Mouse (Mus musculus) cerebellum, postnatal 4 days (tissue): ENCODE measurements around the gene Fam169b.

Source experiments
- DNase-seq, 2 experiments: peaks; one replicate each; pipeline ENCODE4 v3.0.0; 2022; ENCODE audit warnings: low spot score in 2 of 2, mixed read lengths in 1 of 2

Gene Fam169b

DNA sequence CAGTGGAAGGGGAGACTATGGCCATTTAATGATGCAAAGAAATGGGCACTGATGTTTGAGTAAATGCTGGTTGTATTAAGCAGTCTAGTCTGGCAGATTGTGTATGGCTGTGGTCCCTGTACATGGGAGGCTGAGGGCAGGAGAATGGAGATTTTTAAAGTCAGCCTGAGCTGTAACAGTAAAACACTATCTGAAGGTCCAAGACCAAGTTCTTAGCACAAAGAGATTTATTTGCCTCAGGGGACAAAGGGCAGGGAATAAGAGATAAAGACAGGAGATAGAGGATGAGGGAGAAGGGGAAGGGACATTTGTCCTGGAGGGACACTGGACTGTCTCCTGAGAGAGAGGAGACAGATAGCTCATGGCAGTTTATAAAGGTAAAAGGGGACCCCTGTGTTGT is at the start of gene Fam169b:
Gene Fam169b (plus strand): TSS at position 325 of the 400 bp plus-strand sequence.
- no peak for DNase-seq

DNA sequence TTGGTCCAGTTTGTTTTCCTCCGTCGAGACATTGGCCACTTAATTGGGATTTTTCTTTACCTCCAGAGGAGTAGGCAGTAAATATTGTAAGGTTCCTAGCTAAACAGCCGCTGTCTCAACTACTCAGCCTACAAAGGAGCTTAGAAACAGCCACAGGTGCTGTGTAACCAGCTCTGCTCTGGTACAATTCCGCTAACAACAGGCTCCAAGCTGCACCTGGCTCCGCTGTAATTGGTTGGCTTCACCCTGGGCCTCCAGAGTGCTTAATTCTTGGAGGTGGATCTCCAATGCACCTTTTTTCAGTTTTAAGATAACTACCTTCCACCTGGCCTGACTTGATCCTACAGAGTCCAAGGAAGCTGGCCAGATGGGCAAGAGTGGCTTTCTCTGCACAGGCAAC is 49.6 kb upstream of the Fam169b start:
- no peak for DNase-seq

DNA sequence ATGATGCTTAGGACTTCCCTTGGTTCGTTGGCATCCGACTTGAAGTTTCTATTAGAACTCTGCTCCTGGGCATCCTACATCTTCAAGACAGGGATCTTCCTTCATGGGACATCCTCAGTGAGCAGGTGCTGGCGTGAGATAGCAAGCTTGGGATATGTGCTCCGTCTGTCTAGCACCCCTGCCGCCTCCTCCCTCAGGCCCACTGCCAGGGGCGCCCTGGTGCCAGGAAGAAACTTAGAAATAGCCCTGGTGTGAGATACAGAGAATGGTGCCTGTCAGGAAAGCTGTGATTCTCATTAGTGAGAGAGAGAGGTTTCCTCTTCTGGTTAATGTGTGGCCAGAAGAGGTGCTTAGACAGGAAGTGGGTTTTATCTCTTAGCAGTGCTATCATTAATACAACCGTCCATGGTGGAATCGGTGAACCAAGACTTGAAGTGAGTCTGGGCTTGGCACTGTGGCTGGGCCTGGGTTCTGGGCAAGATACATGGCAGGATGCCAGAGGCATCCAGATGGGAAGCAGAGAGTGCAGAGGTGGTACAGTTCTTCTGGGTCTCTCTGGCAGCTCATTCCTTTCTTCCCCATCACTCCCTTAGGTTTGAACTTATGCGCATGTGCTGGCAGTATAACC is 48.1 kb upstream of the Fam169b start:
- DNase-seq = no peak

DNA sequence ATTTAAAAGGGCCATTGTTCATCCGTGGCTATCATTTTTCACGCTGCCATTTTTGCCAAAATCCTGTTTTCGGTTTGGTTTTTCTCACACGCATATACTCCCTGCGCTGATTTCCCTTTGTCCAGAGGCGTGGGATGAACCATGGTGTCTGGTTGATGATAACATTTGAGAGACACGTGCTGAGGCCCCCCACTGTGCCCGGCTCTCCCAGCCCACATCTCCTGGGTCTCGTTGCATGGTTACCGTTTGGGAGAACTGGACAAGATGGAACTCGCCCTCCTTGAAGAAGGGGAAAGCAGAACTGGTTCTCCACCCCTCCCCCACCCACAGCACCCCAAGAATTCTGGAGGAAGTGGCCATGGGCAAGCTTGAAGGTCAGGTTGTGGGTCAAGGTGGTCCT is 46.6 kb upstream of the Fam169b start:
- no peak for DNase-seq

GRCm38 (mm10) chr7:68227621-68228020 is 46.0 kb upstream of the Fam169b start:
- DNase-seq = no peak

DNA sequence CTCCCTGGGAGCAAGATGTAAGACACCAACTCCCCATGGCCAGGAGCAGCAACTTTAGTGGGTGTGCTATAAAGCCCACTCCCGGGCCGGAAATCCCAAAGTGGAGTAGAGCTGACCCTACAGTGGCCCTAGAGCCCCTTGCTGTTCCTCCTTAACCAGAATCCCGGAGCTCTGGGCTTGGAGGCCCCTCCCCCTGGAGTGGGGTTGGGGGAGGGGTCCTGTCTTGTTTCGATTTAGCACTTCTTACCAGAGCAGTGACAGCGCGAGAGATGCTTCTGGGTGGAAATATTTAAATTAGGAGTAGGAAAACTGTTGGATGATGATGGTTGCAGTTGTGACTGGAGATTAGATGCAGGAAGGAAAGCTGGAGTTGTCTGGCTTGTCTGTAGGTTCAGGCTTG is 45.1 kb upstream of the Fam169b start:
- DNase-seq = no peak

DNA sequence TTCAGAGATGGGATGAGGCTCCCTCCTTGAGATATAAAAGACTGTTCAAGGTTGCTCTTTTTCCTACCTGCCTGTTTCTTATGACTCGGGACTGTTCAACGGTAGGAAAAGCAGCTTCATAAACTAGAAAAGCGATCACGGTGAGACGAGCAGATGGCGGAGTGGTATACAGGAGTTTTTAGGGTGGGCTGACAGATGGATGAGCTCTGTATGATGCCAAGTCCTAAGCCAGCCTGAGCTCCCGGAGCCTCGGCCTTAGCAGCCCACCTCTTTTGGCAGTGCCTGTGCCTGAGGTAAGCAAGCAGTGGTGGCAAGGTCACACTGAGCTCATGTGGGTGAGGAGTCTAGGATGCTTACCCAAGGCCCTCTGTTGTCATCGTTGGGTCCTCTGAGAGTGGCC is 42.8 kb upstream of the Fam169b start:
- no peak for DNase-seq

DNA sequence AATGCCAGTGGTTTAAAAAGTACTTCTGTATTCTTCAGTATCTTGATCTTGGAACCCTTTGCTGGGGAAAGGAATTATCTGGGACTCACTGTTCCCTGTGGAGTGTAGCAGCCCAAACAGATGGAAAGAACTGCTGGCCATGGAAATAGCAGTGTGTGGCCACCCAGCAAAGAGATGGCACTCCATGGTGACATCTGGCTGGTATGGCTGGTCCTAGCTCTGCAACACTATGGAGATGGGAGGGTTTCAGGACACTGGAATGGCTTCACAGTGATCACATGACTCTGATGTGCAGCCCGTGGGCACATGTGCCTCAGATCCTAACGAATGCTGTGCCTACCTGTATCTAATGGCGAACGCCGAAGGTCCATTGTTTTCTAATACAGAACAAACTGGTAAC is 41.1 kb upstream of the Fam169b start:
- no peak for DNase-seq

- no peak for DNase-seq
Measured at GRCm38 (mm10) chr7:68233619-68234223, 39.9 kb upstream of the Fam169b start.

GRCm38 (mm10) chr7:68236817-68237216 is 36.8 kb upstream of the Fam169b start:
- DNase-seq = no peak

GRCm38 (mm10) chr7:68239220-68239827 is 34.3 kb upstream of the Fam169b start:
- DNase-seq = no peak

DNA sequence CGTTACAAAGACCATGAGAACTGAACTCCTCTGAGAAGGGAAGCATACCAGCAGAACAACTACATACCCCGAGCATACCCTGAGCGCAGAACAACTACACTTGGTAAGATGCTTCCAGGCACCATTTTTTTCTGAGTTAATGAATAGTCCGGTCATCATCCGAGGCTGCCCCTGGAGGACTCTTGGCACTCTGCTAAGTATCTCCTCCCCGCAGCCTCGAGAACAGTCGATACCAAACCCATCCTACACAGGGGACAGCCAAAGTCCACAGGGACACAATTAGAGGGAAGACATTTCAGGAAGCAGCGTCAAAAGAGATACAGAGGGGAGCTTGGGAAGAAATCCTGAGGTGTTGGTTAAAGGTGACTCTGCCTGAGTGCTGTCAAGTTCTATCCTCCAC is 32.4 kb upstream of the Fam169b start:
- no peak for DNase-seq

GRCm38 (mm10) chr7:68245681-68246080 is 28.0 kb upstream of the Fam169b start:
- no peak for DNase-seq

DNA sequence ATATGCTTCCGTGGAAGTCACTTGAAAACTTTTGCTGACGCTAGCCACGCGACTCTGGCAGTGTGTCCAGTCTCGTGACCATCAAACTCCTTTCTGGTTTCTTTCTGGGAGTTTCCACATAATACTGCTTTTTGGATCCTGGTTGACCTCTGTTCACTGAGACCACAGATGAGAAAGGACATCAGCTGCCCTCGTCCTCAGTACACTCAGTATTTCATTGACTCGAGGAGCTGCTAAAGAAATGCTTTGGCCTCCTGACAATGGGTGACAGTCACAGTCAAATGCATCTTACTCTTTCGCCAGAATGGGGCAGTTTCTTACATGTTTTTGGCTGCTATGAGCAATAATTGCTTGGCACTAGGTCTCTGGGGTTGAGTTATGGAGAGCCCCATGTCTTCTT is 27.4 kb upstream of the Fam169b start:
- DNase-seq = no peak

DNA sequence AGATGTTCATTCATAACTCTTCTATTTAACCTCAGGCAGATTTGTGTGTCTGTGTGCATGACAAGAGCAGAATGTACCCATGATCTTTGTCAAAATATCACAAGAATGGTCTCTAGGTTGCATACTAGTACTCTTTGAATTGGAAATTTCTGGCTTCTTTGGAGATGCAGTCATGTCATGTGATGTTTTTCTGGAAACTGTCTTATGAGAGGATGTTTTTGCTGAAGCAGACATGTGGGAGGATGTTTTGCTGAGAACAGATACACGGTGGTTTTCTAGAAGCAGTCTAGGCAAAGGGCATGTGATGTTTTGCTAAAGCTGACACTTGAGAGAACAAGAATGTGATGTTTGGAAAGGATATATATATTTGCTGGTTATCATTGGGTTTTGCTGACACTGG is 23.2 kb upstream of the Fam169b start:
- DNase-seq = no peak

DNA sequence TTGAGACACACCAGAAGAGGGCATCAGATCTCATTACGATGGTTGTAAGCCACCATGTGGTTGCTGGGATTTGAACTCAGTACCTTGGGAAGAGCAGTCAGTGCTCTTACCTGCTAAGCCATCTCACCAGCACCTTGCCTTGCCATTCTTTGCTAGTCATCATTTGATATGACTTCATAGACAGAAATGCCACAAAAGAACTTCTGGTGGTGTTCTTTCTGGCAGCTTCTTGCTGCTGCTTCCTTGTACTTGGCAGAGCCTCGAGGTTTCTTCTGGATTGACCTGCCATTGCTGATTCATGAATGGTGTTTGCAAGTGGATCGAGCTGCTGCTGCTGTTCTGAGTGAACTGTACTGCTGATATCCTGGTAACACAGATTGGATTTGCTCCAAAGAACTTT is 22.7 kb upstream of the Fam169b start:
- DNase-seq = no peak

- DNase-seq = no peak
Measured at GRCm38 (mm10) chr7:68257767-68258166, 15.9 kb upstream of the Fam169b start.

DNA sequence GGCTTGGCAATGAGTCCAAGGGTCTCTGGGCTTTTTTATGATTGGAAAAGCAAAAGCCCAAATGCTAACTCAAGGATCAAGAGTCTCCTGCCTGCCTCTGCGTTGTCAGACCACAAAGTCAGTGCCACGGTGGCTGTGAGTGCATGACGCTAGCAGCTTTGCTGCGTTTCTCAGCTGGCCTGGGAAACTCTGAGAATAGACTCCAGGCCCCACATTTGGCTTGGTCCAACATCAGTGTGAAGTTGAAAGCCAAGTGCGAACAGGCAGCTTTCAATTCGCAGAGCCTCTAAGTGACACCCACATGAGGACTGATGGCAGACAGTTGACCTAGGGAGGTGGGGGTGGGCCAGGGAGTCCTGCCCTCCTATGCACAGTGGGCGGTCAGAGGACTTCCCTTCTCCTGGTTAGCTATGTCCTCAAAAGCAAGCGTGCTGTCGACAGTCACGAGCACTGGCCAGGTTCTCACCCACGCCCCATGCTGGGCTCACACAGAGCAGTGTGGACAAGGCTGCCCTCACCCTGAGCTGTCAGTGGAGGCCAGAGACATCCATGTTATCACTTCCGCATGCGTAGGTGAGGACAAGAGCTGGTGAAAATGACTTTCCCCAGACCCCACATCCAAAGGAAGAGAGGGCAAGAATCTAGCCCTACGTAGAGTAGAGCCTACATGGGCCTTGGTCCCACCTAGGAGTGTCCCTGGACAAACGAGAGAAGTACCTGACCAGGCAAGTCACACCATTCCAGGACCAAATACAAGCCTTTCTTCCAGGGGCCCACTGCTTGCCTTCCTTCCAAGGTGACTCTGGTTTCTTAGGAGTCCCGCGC is 15.1 kb upstream of the Fam169b start:
- DNase-seq = no peak

DNA sequence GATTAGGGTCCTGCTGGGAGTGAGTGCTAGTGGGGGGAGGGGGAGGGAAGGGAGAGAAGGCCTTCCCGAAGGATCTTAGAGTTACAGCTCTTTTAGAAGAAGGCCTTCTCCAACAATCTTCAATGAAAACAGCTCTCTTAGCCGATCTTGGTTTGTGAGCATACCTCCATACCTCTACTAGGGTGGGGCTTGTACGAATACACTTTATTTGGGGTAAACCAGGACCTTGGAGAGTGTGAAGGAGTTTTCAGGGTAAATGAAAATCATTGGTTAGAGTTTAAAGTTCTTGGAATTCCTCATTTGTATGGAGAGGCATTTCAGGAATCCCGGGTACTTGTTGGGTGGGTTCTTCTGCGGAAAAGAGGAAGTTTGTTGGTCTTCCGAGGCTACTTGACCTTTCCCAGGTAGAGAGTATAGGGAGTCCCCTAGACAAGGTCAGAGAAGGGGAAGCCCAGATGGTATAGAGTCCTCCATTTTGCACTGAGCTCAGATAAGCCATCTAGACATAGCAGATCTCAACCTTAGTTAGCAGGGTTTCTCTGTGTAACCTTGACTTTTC is 14.0 kb upstream of the Fam169b start:
- DNase-seq = no peak

GRCm38 (mm10) chr7:68262612-68263200 is 10.9 kb upstream of the Fam169b start:
- no peak for DNase-seq

DNA sequence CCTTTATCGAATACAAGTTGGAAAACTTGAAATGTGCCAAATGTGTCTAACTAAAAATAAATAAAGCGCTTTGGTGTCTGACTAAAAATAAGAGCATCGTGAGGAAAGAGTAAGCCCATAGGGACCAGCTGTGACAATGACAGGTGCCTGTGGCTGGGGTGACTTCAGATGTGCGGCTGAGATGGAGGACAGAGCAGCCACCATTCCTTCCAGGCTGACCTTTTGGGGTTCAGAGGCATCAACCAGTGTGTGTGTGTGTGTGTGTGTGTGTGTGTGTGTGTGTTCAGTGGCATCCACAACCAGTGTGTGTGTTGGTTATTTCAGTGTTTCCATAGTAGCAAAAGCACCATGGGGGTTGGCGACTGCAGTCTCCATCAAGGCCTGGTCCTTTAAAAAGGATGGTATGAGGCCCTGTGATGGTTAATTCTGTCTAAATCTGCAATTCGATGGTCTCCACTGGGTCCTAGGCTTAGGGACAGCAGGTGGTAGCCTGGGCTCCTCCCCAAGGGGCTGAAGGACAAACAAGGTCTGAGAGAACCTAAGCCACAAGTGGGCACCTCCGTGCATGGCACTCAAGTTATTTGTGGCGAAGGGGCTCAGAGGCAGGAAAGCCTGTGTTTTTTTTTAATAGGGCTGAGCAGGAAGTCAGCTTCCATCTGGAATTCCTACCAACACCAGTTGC is 10.2 kb upstream of the Fam169b start:
- DNase-seq = no peak
